Mouse (Mus musculus): ENCODE data around the gene Gm7138. TPM values are rescaled to one million over a fixed set of nuclear protein-coding genes. Genes with fewer than 3 reads are reported as not detected.
"Not testable (repeated sequence)": the region's sequence is repeated elsewhere in the genome, so short reads cannot be mapped to it uniquely, and the experiment has no call there.

The Gm7138 gene
- total RNA-seq (2015; ENCODE audit: low replicate concordance) (not detected in 2 replicates), total RNA-seq (2017; ENCODE audit: low replicate concordance) (not detected in 2 replicates)

- not testable (repeated sequence) for ATAC-seq (replicated peaks; ENCODE audit: low FRiP score, poor library complexity, severe bottlenecking)
Observed at GRCm38 (mm10) chr10:77776844-77777243, at the start of gene Gm7138. Gene Gm7138, minus strand, starts transcription at chr10:77776944.

- ATAC-seq (replicated peaks; ENCODE audit: low FRiP score, poor library complexity, severe bottlenecking), result no peak
Observed at GRCm38 (mm10) chr10:77819203-77819602, 42.5 kb upstream of the Gm7138 start.

- no peak for ATAC-seq (replicated peaks; ENCODE audit: low FRiP score, poor library complexity, severe bottlenecking)
Observed at GRCm38 (mm10) chr10:77818523-77818922, 41.8 kb upstream of the Gm7138 start.

- ATAC-seq (replicated peaks; ENCODE audit: low FRiP score, poor library complexity, severe bottlenecking), result no peak
Observed at GRCm38 (mm10) chr10:77815514-77815913, 38.8 kb upstream of the Gm7138 start.

GRCm38 (mm10) chr10:77814382-77814781, 37.6 kb upstream of the Gm7138 start, which contains the start of gene Gm2696:
Gene Gm2696, plus strand, starts transcription at chr10:77814682.
- no peak for ATAC-seq (replicated peaks; ENCODE audit: low FRiP score, poor library complexity, severe bottlenecking)

GRCm38 (mm10) chr10:77811743-77812142, 35.0 kb upstream of the Gm7138 start, which contains the start of gene Gm9507:
Gene Gm9507, minus strand, starts transcription at chr10:77811843.
- no peak for ATAC-seq (replicated peaks; ENCODE audit: low FRiP score, poor library complexity, severe bottlenecking)

- ATAC-seq (replicated peaks; ENCODE audit: low FRiP score, poor library complexity, severe bottlenecking), result no peak
Observed at GRCm38 (mm10) chr10:77804095-77804494, 27.4 kb upstream of the Gm7138 start.

GRCm38 (mm10) chr10:77798921-77799508, 22.3 kb upstream of the Gm7138 start, which contains the start of gene Gm19668:
Gene Gm19668, minus strand, starts transcription at chr10:77799133.
- ATAC-seq (replicated peaks; ENCODE audit: low FRiP score, poor library complexity, severe bottlenecking), result no peak

GRCm38 (mm10) chr10:77798164-77798920, 21.6 kb upstream of the Gm7138 start:
- ATAC-seq (replicated peaks; ENCODE audit: low FRiP score, poor library complexity, severe bottlenecking), result not testable (repeated sequence)

- ATAC-seq (replicated peaks; ENCODE audit: low FRiP score, poor library complexity, severe bottlenecking), result no peak
Observed at GRCm38 (mm10) chr10:77797677-77798076, 20.9 kb upstream of the Gm7138 start.

- ATAC-seq (replicated peaks; ENCODE audit: low FRiP score, poor library complexity, severe bottlenecking), result no peak
Observed at GRCm38 (mm10) chr10:77794976-77795375, 18.2 kb upstream of the Gm7138 start, which contains the start of gene Gm9639. Gene Gm9639, minus strand, starts transcription at chr10:77795076.

GRCm38 (mm10) chr10:77788621-77789020, 11.9 kb upstream of the Gm7138 start:
- ATAC-seq (replicated peaks; ENCODE audit: low FRiP score, poor library complexity, severe bottlenecking), result no peak

- ATAC-seq (replicated peaks; ENCODE audit: low FRiP score, poor library complexity, severe bottlenecking), result not testable (repeated sequence)
Observed at GRCm38 (mm10) chr10:77787876-77788275, 11.1 kb upstream of the Gm7138 start, which contains the start of gene Gm7137. Gene Gm7137, minus strand, starts transcription at chr10:77788200.

- ATAC-seq (replicated peaks; ENCODE audit: low FRiP score, poor library complexity, severe bottlenecking), result not testable (repeated sequence)
Observed at GRCm38 (mm10) chr10:77783396-77783795, 6.7 kb upstream of the Gm7138 start.

- not testable (repeated sequence) for ATAC-seq (replicated peaks; ENCODE audit: low FRiP score, poor library complexity, severe bottlenecking)
Observed at GRCm38 (mm10) chr10:77782442-77782841, 5.7 kb upstream of the Gm7138 start, which contains the start of gene Gm3250. Gene Gm3250, minus strand, starts transcription at chr10:77782542.

- ATAC-seq (replicated peaks; ENCODE audit: low FRiP score, poor library complexity, severe bottlenecking), result not testable (repeated sequence)
Observed at GRCm38 (mm10) chr10:77772142-77772541, 4.6 kb downstream of the Gm7138 start.

- ATAC-seq (replicated peaks; ENCODE audit: low FRiP score, poor library complexity, severe bottlenecking), result not testable (repeated sequence)
Observed at GRCm38 (mm10) chr10:77771225-77771624, 5.5 kb downstream of the Gm7138 start, which contains the start of gene Gm3238. Gene Gm3238, minus strand, starts transcription at chr10:77771325.

- no peak for ATAC-seq (replicated peaks; ENCODE audit: low FRiP score, poor library complexity, severe bottlenecking)
Observed at GRCm38 (mm10) chr10:77769727-77770126, 7.0 kb downstream of the Gm7138 start.

GRCm38 (mm10) chr10:77759582-77759981, 17.2 kb downstream of the Gm7138 start, which contains the start of gene Gm3233:
Gene Gm3233, minus strand, starts transcription at chr10:77759682.
- ATAC-seq (replicated peaks; ENCODE audit: low FRiP score, poor library complexity, severe bottlenecking), result not testable (repeated sequence)

GRCm38 (mm10) chr10:77753448-77753847, 23.3 kb downstream of the Gm7138 start:
- ATAC-seq (replicated peaks; ENCODE audit: low FRiP score, poor library complexity, severe bottlenecking), result no peak
